Mouse (Mus musculus) heart, adult 9 months (tissue): Measurements from ENCODE around the gene Nt5c.
A peak's percentile ranks its signal among the peaks of the same experiment; 100 is the strongest.
"Not testable (repeated sequence)": the region's sequence is repeated elsewhere in the genome, so short reads cannot be mapped to it uniquely, and the experiment has no call there.

Source experiments
- DNase-seq, 2 experiments: peaks; one replicate each; pipeline ENCODE4 v3.0.0; 2022; ENCODE audit warnings: low spot score in 2 of 2

The Nt5c gene

GRCm38 (mm10) chr11:115467217-115467618 lies 24.4 kb downstream of the Nt5c start:
- no peak for DNase-seq

GRCm38 (mm10) chr11:115464851-115465250 lies 26.8 kb downstream of the Nt5c start:
- DNase-seq, result no peak

GRCm38 (mm10) chr11:115463397-115463796 lies 28.3 kb downstream of the Nt5c start:
- no peak for DNase-seq

- no peak for DNase-seq
Measured at GRCm38 (mm10) chr11:115462243-115462891, 29.3 kb downstream of the Nt5c start, which contains the start of gene Slc16a5. TSS of gene Slc16a5 (plus strand) at chr11:115462474.

- DNase-seq, result no peak
Measured at GRCm38 (mm10) chr11:115461846-115462242, 29.8 kb downstream of the Nt5c start.

GRCm38 (mm10) chr11:115460976-115461375 lies 30.7 kb downstream of the Nt5c start:
- no peak for DNase-seq

GRCm38 (mm10) chr11:115457405-115457804 lies 34.3 kb downstream of the Nt5c start:
- DNase-seq, result no peak

GRCm38 (mm10) chr11:115456182-115456581 lies 35.5 kb downstream of the Nt5c start:
- DNase-seq, result no peak

GRCm38 (mm10) chr11:115455619-115456018 lies 36.0 kb downstream of the Nt5c start:
- DNase-seq, result no peak

GRCm38 (mm10) chr11:115454822-115455221 lies 36.8 kb downstream of the Nt5c start:
- DNase-seq, result not testable (repeated sequence)

GRCm38 (mm10) chr11:115453306-115453705 lies 38.4 kb downstream of the Nt5c start:
- no peak for DNase-seq

GRCm38 (mm10) chr11:115452281-115452860 lies 39.3 kb downstream of the Nt5c start:
- DNase-seq, result no peak

- no peak for DNase-seq
Measured at GRCm38 (mm10) chr11:115451781-115452241, 39.9 kb downstream of the Nt5c start.

- no peak for DNase-seq
Measured at GRCm38 (mm10) chr11:115450176-115450575, 41.5 kb downstream of the Nt5c start.

- DNase-seq, result no peak
Measured at GRCm38 (mm10) chr11:115448998-115449397, 42.7 kb downstream of the Nt5c start.

GRCm38 (mm10) chr11:115448075-115448474 lies 43.6 kb downstream of the Nt5c start:
- DNase-seq, result no peak

- DNase-seq, result no peak
Measured at GRCm38 (mm10) chr11:115447321-115447885, 44.3 kb downstream of the Nt5c start.

GRCm38 (mm10) chr11:115446906-115447305 lies 44.8 kb downstream of the Nt5c start:
- DNase-seq, result peak in 1 of 2 experiments; percentile 39

- DNase-seq, result no peak
Measured at GRCm38 (mm10) chr11:115441417-115441816, 50.2 kb downstream of the Nt5c start.
